Mouse (Mus musculus) retina, postnatal 1 day (tissue): ENCODE measurements around the gene Shmt2.

ENCODE experiments used
- DNase-seq: peaks from one replicate; pipeline ENCODE4 v3.0.0-alpha.2; 2012

Gene Shmt2

DNA sequence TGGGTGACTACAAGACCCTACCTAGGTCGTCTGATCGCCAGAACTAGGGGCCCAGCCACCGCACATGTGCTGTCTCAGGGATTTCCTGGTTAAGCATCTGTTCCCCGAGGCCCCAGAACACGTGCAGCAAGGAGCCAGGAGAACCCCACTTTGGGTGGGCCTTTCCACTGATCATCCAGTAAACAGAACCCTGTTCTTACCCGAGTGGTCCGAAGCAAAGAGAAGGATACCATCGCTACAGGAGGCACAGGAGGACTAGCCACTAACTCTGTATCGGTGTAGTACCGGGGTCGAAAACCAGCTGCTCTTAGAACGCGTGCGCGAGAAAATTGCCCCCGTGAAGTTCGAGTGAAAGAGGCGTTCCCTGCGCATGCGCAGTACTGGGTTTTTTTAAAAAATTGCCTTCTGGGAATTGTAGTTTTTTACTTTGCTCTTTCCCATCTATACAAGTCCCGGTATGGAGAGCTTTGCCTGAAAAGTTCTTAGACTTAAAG lies at the start of gene Shmt2:
Gene Shmt2 (minus strand): TSS at position 357 of the 494 bp plus-strand sequence.
- peak; percentile 95 for DNase-seq

- no peak for DNase-seq
Measured at GRCm38 (mm10) chr10:127570937-127571641, 48.8 kb upstream of the Shmt2 start.

DNA sequence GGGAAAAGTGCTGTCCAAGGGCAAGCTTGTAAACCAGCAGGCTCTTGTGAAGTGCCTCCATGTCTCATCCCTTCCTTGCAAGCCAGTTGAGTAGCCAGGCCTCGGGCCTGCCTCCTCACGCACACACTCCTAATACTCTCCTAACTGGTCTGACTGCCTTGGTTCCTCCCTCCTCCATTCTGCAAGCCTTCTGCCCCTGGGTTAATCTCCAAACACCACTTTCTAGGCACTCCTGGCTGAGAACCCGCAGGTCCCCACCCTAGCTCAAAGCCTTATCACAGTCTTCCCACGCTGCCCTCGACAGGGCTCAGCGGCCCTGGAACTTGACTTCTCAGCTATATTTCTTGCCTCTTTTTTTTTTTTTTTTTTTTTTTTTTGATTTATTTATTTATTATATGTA lies 48.1 kb upstream of the Shmt2 start:
- DNase-seq = no peak

GRCm38 (mm10) chr10:127569450-127569849 lies 47.2 kb upstream of the Shmt2 start:
- peak; percentile 90 for DNase-seq

DNA sequence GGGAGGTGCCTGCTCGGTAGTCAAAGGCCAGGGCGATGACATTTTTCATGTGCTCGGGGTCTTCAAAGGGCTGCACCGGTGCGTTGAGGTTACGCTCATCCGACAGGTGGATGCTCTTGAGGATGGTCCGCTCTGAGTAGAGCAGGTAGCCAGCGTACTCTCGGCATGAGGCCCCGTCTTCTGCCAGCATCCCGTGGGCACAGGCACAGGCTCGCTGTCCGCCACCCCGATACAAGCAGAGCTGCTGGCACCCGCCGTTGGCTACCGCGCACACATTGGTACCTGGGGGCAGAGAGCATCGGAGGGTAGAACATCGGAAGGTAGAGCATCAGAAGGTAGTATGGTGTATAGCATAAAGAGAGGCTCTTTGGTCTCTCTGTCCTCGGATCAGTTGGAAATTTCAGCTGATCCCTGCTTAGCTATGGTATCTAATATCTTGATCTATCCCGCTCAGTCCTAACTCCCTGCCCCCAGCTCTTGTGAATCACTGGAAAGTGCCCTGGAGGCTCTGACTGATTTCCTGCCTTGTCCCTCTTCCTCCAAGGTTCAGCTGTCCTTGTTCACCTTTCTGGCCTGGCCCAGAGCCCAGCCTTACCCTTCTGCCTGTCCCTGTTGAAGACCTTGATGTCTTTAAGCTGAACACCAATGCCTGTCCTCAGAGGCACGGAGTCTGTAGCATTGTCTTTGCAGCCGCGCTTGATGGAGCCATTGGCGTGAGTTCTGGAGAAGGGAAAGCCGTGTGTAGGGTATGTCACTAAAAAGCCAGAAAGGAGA lies 44.5 kb upstream of the Shmt2 start:
- DNase-seq = no peak

- DNase-seq = no peak
Measured at GRCm38 (mm10) chr10:127564301-127564700, 42.1 kb upstream of the Shmt2 start.

DNA sequence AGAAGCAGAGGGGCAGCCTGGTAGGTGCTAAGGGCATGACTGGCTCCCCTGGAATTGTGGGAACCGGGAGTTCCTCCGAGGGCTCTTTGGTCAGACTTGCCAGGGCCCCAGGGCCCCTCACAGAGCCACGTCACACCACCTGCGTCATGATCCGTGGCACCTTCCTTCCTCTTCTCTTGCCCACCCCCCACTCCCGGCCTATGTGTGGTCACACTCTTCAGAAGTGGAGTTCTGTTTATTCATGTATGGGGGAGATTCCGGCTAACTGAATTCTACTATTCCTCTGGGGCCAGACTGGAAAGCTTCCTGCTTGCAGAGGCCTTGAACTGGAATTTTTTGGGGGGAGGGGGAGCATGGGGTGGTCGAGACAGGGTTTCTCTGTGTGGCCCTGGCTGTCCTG lies 41.6 kb upstream of the Shmt2 start:
- no peak for DNase-seq

GRCm38 (mm10) chr10:127561145-127561544 lies 38.9 kb upstream of the Shmt2 start:
- no peak for DNase-seq

DNA sequence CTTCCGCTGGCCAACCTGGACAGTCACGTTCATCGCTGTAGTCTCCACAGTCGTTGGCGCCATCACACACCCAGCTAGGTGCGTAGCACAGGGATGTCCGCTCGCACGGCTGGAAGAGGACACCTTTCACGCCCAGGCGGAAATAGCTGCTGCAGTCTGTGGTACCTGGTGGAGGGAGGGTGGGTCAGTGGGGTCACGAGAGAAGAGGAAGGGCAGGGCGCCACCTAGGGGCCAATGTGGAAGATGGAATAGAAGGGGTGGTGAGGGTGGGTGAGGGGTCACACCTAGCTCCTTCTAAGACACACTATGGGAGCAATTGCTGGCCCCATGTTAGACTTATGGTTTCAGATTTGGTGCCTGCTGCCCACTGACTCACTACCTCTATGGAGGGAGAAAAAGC lies 35.2 kb upstream of the Shmt2 start:
- DNase-seq = peak; percentile 50

GRCm38 (mm10) chr10:127555703-127556102 lies 33.5 kb upstream of the Shmt2 start:
- peak; percentile 87 for DNase-seq

DNA sequence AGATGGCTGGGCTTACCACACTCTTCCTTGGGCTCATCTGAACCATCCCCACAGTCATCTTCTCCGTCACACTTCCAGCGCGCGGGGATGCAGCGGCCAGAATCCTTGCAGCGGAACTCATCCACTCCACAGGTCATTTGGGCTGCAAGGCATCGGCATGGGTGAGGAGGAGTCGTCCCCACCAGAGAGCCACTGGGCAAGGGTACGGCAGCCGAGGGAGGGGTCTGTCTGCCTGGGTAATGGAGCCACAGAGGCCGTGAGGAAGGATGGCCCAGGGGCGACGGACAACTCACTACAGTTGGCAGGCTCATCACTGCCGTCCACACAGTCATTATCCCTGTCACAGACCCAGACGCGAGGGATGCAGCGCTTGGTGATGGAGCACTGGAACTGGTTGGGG lies 27.6 kb upstream of the Shmt2 start:
- DNase-seq = no peak

- DNase-seq = no peak
Measured at GRCm38 (mm10) chr10:127548236-127548635, 26.0 kb upstream of the Shmt2 start.

- DNase-seq = no peak
Measured at GRCm38 (mm10) chr10:127546505-127546904, 24.3 kb upstream of the Shmt2 start.

DNA sequence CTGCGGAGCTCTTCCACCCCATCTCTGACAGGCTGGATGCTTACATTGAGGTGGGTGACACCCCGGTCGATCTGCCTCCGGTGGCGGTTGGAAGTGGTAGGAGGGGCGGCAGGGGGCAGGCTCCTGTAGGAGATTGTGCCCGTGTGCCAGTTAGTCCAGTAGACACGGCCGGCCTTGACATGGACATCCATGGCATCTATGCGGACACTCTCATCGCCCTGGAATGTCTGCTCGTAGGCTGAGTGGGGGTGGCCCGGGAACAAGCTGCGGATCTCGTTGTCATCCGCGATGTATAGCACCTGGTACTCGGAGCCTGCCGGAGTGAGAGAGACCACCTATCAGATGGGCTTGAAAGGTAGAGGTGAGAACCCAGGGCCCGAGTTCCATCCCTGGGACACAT lies 22.1 kb upstream of the Shmt2 start:
- no peak for DNase-seq

GRCm38 (mm10) chr10:127543916-127544315 lies 21.7 kb upstream of the Shmt2 start:
- no peak for DNase-seq

- DNase-seq = peak; percentile 79
Measured at GRCm38 (mm10) chr10:127542720-127543119, 20.5 kb upstream of the Shmt2 start.

- peak; percentile 87 for DNase-seq
Measured at GRCm38 (mm10) chr10:127542084-127542483, 19.8 kb upstream of the Shmt2 start.

GRCm38 (mm10) chr10:127541510-127541909 lies 19.3 kb upstream of the Shmt2 start:
- no peak for DNase-seq

DNA sequence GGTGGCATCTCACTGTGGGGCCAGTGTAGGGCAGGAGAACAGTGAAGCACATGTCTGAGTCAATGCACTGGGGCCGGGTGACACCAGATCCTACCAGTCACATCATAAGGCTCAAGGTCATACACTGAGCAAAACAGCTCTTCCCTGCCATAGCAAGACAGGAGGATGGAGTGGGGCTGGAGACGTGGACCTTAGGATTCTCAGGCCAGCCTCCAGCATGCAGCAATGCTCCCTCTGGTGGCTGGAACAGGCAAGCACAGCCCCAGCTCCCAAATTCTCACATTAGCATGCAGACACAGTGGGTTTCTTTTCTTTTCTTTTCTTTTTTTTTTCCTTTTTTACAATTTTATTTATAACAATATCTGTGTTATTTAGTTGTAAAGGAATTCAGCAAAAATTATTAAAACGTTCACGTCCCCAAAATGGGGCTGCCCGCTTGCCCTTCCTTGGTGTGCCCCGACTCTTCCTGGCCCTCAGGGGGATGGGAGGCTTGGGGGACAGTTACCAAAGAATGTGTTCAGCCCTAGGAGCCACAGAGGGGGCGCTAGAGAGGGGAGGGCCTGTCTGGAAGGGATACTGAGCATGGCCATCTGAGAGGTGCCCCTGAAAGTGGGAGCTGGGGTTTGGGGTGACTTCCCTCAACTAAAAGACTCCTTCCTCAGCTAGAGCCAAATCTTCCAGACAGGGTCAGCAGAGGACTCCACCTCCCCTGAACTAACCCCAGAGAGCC lies 15.8 kb upstream of the Shmt2 start:
- peak; percentile 87 for DNase-seq

DNA sequence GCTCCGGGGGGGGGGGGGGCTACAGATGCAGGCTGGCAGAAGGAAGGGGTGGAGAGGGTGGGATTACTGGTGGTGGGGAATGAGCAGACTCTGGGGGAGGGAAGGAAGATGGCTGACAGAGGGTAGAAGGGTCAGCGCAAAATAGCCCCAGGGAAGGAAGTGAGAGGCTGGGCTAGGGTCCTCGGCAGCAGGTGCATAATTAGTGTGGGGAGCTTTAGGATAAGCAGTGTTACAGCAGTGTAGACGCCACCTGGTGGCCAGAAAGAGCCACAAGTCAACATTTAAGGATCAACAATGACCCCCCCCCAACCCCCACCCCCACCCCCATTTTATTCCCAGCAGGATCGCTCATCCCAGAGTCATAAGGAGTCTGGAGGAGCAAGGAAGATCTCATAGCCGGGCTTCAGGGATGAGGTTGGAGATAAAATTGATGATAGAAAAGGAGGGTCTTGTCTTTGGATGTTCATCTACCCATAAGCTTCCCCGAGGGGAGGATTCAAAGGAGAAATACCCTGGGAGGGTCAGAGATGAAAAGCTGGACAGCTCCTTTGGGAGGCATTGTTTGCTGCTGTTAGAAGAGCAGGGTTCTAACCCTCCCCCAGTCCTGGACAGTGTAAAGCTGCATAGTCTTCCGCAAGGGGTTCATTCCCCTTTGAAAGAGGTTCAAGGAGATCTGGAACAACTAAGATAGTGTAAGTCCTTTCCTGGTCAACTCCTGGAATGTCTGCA lies 14.5 kb upstream of the Shmt2 start:
- DNase-seq = peak; percentile 85

- DNase-seq = no peak
Measured at GRCm38 (mm10) chr10:127534929-127535384, 12.7 kb upstream of the Shmt2 start.

DNA sequence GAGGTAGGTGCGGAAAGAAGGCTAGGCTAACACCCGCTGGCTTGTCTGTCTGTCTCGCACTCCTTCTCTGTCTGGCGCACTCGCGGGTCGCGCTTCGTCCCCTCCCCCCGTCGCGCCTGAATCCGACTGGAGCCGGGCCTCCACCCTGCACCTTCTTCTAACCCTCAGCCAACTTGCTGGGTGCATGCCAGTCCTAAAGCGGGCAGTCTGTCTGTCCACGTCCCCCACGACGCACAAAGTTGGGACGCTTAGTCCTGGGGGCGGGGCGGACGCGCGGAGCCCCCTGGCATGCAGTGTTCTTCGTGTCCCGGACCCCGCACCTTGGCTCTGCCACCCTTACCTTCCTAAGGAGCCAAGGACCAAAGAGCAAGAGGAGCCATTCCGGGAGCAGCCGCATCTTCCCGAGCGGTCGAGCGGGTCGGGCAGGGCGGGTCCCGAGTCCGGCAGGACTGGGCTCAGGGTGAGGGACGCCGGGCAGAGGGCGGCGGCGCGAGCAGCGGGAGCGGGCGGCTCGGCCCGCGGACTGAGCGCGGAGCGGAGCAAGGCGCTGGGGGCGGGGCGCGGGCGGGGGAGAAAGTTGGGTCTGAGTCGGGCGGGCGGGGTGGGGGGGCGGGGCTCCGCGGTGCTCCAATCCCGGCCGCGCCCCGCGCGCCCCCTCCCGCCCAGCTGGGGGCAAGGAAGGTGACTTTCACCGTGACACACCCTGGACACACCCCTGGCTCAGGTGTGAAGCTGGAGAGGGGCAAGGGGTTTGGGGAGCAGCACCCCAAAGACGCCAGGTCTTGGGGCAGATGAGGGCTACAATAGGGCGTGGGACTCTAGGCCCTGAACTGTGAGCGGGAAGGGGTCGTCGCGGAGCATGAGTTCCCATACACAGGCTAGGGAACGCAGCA lies 12.0 kb upstream of the Shmt2 start, which contains the start of gene Nxph4:
Gene Nxph4 (minus strand): TSS at position 524 of the 893 bp plus-strand sequence.
- peak; percentile 61 for DNase-seq
